ENCODE assay signal across 10 mouse cellular contexts in genomic region chr1:155191671-155192070, GRCm38 (mm10). TPM values are rescaled to one million over a fixed set of nuclear protein-coding genes. Genes with fewer than 3 reads are reported as not detected.
DNase-seq lines count a peak whose midpoint lies in the region; ATAC-seq and TF ChIP-seq lines count a peak whose summit lies in the region.
"Had no signal": no experiment of that assay in that cellular context is flagged by ENCODE, and none has a peak within 500 bp of the region (broad histone marks: within the 10 kb centered on the region; RNA-seq: fewer than 3 reads in every experiment).

No protein-coding gene starts in this region.

- TF ChIP-seq POLR2A in heart, adult 2 months (IDR thresholded peaks at IDR 0.05; ENCODE audit: insufficient read depth, low read depth, low read length) = no peak

- ATAC-seq in midbrain, embryonic 14.5 days (ENCODE audit: low FRiP score, low TSS enrichment) = no peak
- ATAC-seq in midbrain, embryonic 13.5 days = no peak
- no peak for ATAC-seq in neural tube, embryonic 15.5 days (ENCODE audit: low FRiP score)

- H3K9ac ChIP-seq in heart, adult 2 months (ENCODE audit: low read depth, low read length) = no peak overlapping the region
- no peak overlapping the region for H3K9ac ChIP-seq in midbrain, embryonic 14.5 days (replicated peaks; ENCODE audit: low read length)
- no peak overlapping the region for H3K9ac ChIP-seq in midbrain, embryonic 13.5 days (replicated peaks)
- no peak overlapping the region for H3K9ac ChIP-seq in neural tube, embryonic 15.5 days (replicated peaks)
- H3K9ac ChIP-seq: liver, embryonic 14.5 days had no signal

- no peak for TF ChIP-seq CTCF in heart, adult 2 months (IDR thresholded peaks at IDR 0.05)

- no peaks in the 10 kb centered on the region for H3K27me3 ChIP-seq in heart, adult 2 months (ENCODE audit: control insufficient read depth, insufficient read depth, low read length)
- no peaks in the 10 kb centered on the region for H3K27me3 ChIP-seq in midbrain, embryonic 14.5 days (ENCODE audit: control insufficient read depth, insufficient read depth, low read length)
- no peaks in the 10 kb centered on the region for H3K27me3 ChIP-seq in midbrain, embryonic 13.5 days
- no peaks in the 10 kb centered on the region for H3K27me3 ChIP-seq in neural tube, embryonic 15.5 days (replicated peaks)

- H3K27ac ChIP-seq in heart, adult 2 months = no peak overlapping the region
- H3K27ac ChIP-seq in midbrain, embryonic 14.5 days (replicated peaks; ENCODE audit: low read depth, low read length) = no peak overlapping the region
- H3K27ac ChIP-seq in midbrain, embryonic 13.5 days = no peak overlapping the region
- H3K27ac ChIP-seq in neural tube, embryonic 15.5 days (replicated peaks) = 0 out of 2 replicates have a peak overlapping the region, but pooled peaks have one; percentile 6
- H3K27ac ChIP-seq: liver, embryonic 14.5 days had no signal

- H3K4me2 ChIP-seq in midbrain, embryonic 14.5 days (ENCODE audit: low read length) = no peak overlapping the region
- no peak overlapping the region for H3K4me2 ChIP-seq in midbrain, embryonic 13.5 days (replicated peaks)
- no peak overlapping the region for H3K4me2 ChIP-seq in neural tube, embryonic 15.5 days

- H3K4me1 ChIP-seq in heart, adult 2 months (ENCODE audit: control insufficient read depth, insufficient read depth, low read length) = no peaks in the 10 kb centered on the region
- no peaks in the 10 kb centered on the region for H3K4me1 ChIP-seq in midbrain, embryonic 14.5 days (ENCODE audit: control insufficient read depth, insufficient read depth, low read length)
- H3K4me1 ChIP-seq in midbrain, embryonic 13.5 days (replicated peaks) = no peaks in the 10 kb centered on the region; the same call in 1 of the 2 replicates
- peaks cover 25% of the 10 kb centered on the region; the same call in 1 of the 2 replicates for H3K4me1 ChIP-seq in neural tube, embryonic 15.5 days

- intact Hi-C loops in heart, postnatal 14 days (cut with DNase I) = no loop called here
- intact Hi-C loops in heart, adult 2 months (cut with DNase I) = no loop called here

- no peaks in the 10 kb centered on the region for H3K9me3 ChIP-seq in midbrain, embryonic 14.5 days (ENCODE audit: control insufficient read depth, low read length)
- no peaks in the 10 kb centered on the region for H3K9me3 ChIP-seq in midbrain, embryonic 13.5 days
- H3K9me3 ChIP-seq in neural tube, embryonic 15.5 days (replicated peaks) = no peaks in the 10 kb centered on the region

- TF ChIP-seq EP300 in heart, adult 2 months (IDR thresholded peaks at IDR 0.05; ENCODE audit: insufficient read depth, low read depth, low read length) = no peak

- no peaks in the 10 kb centered on the region; the same call in 1 of the 2 replicates for H3K36me3 ChIP-seq in heart, adult 2 months (ENCODE audit: control insufficient read depth, insufficient read depth, low read length)
- peaks cover 74% of the 10 kb centered on the region for H3K36me3 ChIP-seq in midbrain, embryonic 14.5 days (ENCODE audit: control insufficient read depth, insufficient read depth, low read length)
- peaks cover 82% of the 10 kb centered on the region for H3K36me3 ChIP-seq in midbrain, embryonic 13.5 days
- H3K36me3 ChIP-seq in neural tube, embryonic 15.5 days = peaks cover 41% of the 10 kb centered on the region

- H3K79me2 ChIP-seq in heart, adult 2 months (replicated peaks; ENCODE audit: control insufficient read depth, insufficient read depth, low read length) = no peaks in the 10 kb centered on the region

- 55% methylated on average over 2 of the region's 2 CpGs for WGBS in heart, adult 2 months
- 56% methylated on average over 2 of the region's 2 CpGs for WGBS in midbrain, embryonic 14.5 days
- 67% methylated on average over 2 of the region's 2 CpGs for WGBS in midbrain, embryonic 13.5 days
- 57% methylated on average over 2 of the region's 2 CpGs for WGBS in neural tube, embryonic 15.5 days

- H3K4me3 ChIP-seq in heart, adult 2 months = no peak overlapping the region
- H3K4me3 ChIP-seq in midbrain, embryonic 14.5 days (replicated peaks; ENCODE audit: low read depth, low read length) = no peak overlapping the region
- H3K4me3 ChIP-seq in midbrain, embryonic 13.5 days (replicated peaks) = no peak overlapping the region
- H3K4me3 ChIP-seq in neural tube, embryonic 15.5 days (replicated peaks) = no peak overlapping the region

- DNase-seq in heart, postnatal 14 days = peak; percentile 34 to 39
- no peak for DNase-seq in heart, adult 2 months
- peak; percentile 52 for DNase-seq in midbrain, embryonic 14.5 days
- peak; percentile 77 for DNase-seq in cerebellum, adult 9-10 months
- DNase-seq in Muller cell, postnatal 12 days (ENCODE audit: inconsistent ontology term) = no peak
- DNase-seq: kidney, adult 11 months; thymus, postnatal 14 days had no signal

RNA-seq across cellular contexts. Expression of gene Stx6, which starts 33.2 kb away (rescaled TPM):
- 10 to 100 TPM; 32.1 to 35.9 TPM for total RNA-seq in heart, postnatal 14 days (2021)
- total RNA-seq in heart, adult 2 months (2021) = 10 to 100 TPM; 22.2 to 23.0 TPM
- 18.0 and 19.0 TPM in 2 replicates for polyA plus RNA-seq in heart, adult 2 months (2012; rRNA removed)
- polyA plus RNA-seq in midbrain, embryonic 14.5 days (2014; fragmentation: Nextera tagmentation; extraction: Ambion mirVana) = 121 and 124 TPM in 2 replicates
- 117 and 128 TPM in 2 replicates for polyA plus RNA-seq in midbrain, embryonic 13.5 days (2015; fragmentation: Nextera tagmentation; extraction: Ambion mirVana)
- 92.6 and 102 TPM in 2 replicates for polyA plus RNA-seq in neural tube, embryonic 15.5 days (2015; fragmentation: Nextera tagmentation; extraction: Ambion mirVana)

RNA-seq across cellular contexts. Expression of gene Mr1, which starts 45.1 kb away (rescaled TPM):
- 1 to 10 TPM; 8.1 to 9.2 TPM for total RNA-seq in heart, postnatal 14 days (2021)
- 1 to 10 TPM; 6.5 to 6.7 TPM for total RNA-seq in heart, adult 2 months (2021)
- 6.1 and 11.9 TPM in 2 replicates for polyA plus RNA-seq in heart, adult 2 months (2012; rRNA removed)
- 0.47 and 1.1 TPM in 2 replicates for polyA plus RNA-seq in midbrain, embryonic 14.5 days (2014; fragmentation: Nextera tagmentation; extraction: Ambion mirVana)
- polyA plus RNA-seq in midbrain, embryonic 13.5 days (2015; fragmentation: Nextera tagmentation; extraction: Ambion mirVana) = 0.64 and 0.79 TPM in 2 replicates
- polyA plus RNA-seq in neural tube, embryonic 15.5 days (2015; fragmentation: Nextera tagmentation; extraction: Ambion mirVana) = 1.6 and 3.0 TPM in 2 replicates

RNA-seq across cellular contexts. Expression of gene BC034090, which starts 52.6 kb away (rescaled TPM):
- 10 to 100 TPM; 35.9 to 41.2 TPM for total RNA-seq in heart, postnatal 14 days (2021)
- 10 to 100 TPM; 37.2 to 37.5 TPM for total RNA-seq in heart, adult 2 months (2021)
- 31.8 and 44.8 TPM in 2 replicates for polyA plus RNA-seq in heart, adult 2 months (2012; rRNA removed)
- 3.4 and 3.5 TPM in 2 replicates for polyA plus RNA-seq in midbrain, embryonic 14.5 days (2014; fragmentation: Nextera tagmentation; extraction: Ambion mirVana)
- polyA plus RNA-seq in midbrain, embryonic 13.5 days (2015; fragmentation: Nextera tagmentation; extraction: Ambion mirVana) = 3.9 and 5.5 TPM in 2 replicates
- 3.0 and 4.1 TPM in 2 replicates for polyA plus RNA-seq in neural tube, embryonic 15.5 days (2015; fragmentation: Nextera tagmentation; extraction: Ambion mirVana)

Comparison
In these comparisons a context has a peak if more than half of its experiments do, and no peak if none do; other contexts are left out.
1. DNase-seq: peak in heart, postnatal 14 days (2 of 2), midbrain, embryonic 14.5 days (single experiment) and cerebellum, adult 9-10 months (single experiment); none in heart, adult 2 months (0 of 2) and Muller cell, postnatal 12 days (single experiment).